Mouse (Mus musculus): ENCODE data around the gene Inhbe. TPM values are rescaled to one million over a fixed set of nuclear protein-coding genes. Genes with fewer than 3 reads are reported as not detected.

The Inhbe gene
- polyA plus RNA-seq, 1 experiment from 2014 or later, result 0.04 TPM

GRCm38 (mm10) chr10:127369834-127370820, 15.9 kb upstream of the Inhbe start, which contains the start of gene Inhbc:
Gene Inhbc, minus strand, starts transcription at chr10:127370431.
- DNase-seq (ENCODE audit: low spot score) (no peak), ATAC-seq (ENCODE audit: low FRiP score) (no peak)
- no peaks in the 10 kb centered on the region for H3K36me3 ChIP-seq (replicated peaks; ENCODE audit: control insufficient read depth, insufficient read depth)
- no peaks in the 10 kb centered on the region for H3K27me3 ChIP-seq (ENCODE audit: control insufficient read depth, insufficient read depth, low read length)
- no peak within 1 kb of the TSS for H3K4me2 ChIP-seq (replicated peaks)
- H3K4me3 ChIP-seq (replicated peaks; ENCODE audit: low read length), result no peak within 1 kb of the TSS
- no peak within 1 kb of the TSS for H3K27ac ChIP-seq
- H3K9ac ChIP-seq, result no peak within 1 kb of the TSS
- no peaks in the 10 kb centered on the region for H3K9me3 ChIP-seq (ENCODE audit: control insufficient read depth, low read length)
- 77% methylated on average over 22 of the region's 22 CpGs for WGBS
- no peaks in the 10 kb centered on the region for H3K4me1 ChIP-seq (replicated peaks; ENCODE audit: control insufficient read depth, insufficient read depth, low read length)

GRCm38 (mm10) chr10:127368273-127368672, 14.1 kb upstream of the Inhbe start:
- Histone ChIP-seq H3K4me1 (replicated peaks; ENCODE audit: control insufficient read depth, insufficient read depth, low read length) (no peaks in the 10 kb centered on the region), H3K4me2 (replicated peaks) (no peak overlapping the region), H3K4me3 (replicated peaks; ENCODE audit: low read length) (no peak overlapping the region), H3K27me3 (ENCODE audit: control insufficient read depth, insufficient read depth, low read length) (no peaks in the 10 kb centered on the region), H3K27ac (no peak overlapping the region), H3K36me3 (replicated peaks; ENCODE audit: control insufficient read depth, insufficient read depth) (no peaks in the 10 kb centered on the region), H3K9me3 (ENCODE audit: control insufficient read depth, low read length) (no peaks in the 10 kb centered on the region), H3K9ac (no peak overlapping the region)
- no peak for DNase-seq (ENCODE audit: low spot score)
- no peak for ATAC-seq (ENCODE audit: low FRiP score)
- WGBS, result 72% methylated on average over 2 of the region's 2 CpGs

GRCm38 (mm10) chr10:127367116-127367515, 12.9 kb upstream of the Inhbe start:
- no peak overlapping the region for H3K4me3 ChIP-seq (replicated peaks; ENCODE audit: low read length)
- no peak overlapping the region for H3K27ac ChIP-seq
- H3K4me2 ChIP-seq (replicated peaks), result no peak overlapping the region
- ATAC-seq (ENCODE audit: low FRiP score), result no peak
- H3K4me1 ChIP-seq (replicated peaks; ENCODE audit: control insufficient read depth, insufficient read depth, low read length), result no peaks in the 10 kb centered on the region
- no peaks in the 10 kb centered on the region for H3K9me3 ChIP-seq (ENCODE audit: control insufficient read depth, low read length)
- DNase-seq (ENCODE audit: low spot score), result no peak
- no peak overlapping the region for H3K9ac ChIP-seq
- no peaks in the 10 kb centered on the region for H3K36me3 ChIP-seq (replicated peaks; ENCODE audit: control insufficient read depth, insufficient read depth)
- WGBS, result 75% methylated on average over 5 of the region's 5 CpGs
- H3K27me3 ChIP-seq (ENCODE audit: control insufficient read depth, insufficient read depth, low read length), result no peaks in the 10 kb centered on the region

- H3K27me3 ChIP-seq (ENCODE audit: control insufficient read depth, insufficient read depth, low read length), result no peaks in the 10 kb centered on the region
- 89% methylated on average over 3 of the region's 3 CpGs for WGBS
- no peaks in the 10 kb centered on the region for H3K9me3 ChIP-seq (ENCODE audit: control insufficient read depth, low read length)
- no peak for DNase-seq (ENCODE audit: low spot score)
- no peak overlapping the region for H3K4me3 ChIP-seq (replicated peaks; ENCODE audit: low read length)
- H3K4me2 ChIP-seq (replicated peaks), result no peak overlapping the region
- ATAC-seq (ENCODE audit: low FRiP score), result no peak
- H3K9ac ChIP-seq, result no peak overlapping the region
- no peaks in the 10 kb centered on the region for H3K4me1 ChIP-seq (replicated peaks; ENCODE audit: control insufficient read depth, insufficient read depth, low read length)
- H3K36me3 ChIP-seq (replicated peaks; ENCODE audit: control insufficient read depth, insufficient read depth), result no peaks in the 10 kb centered on the region
- no peak overlapping the region for H3K27ac ChIP-seq
Observed at GRCm38 (mm10) chr10:127360714-127361113, 6.5 kb upstream of the Inhbe start.

- no peak overlapping the region for H3K27ac ChIP-seq
- 49% methylated on average over 10 of the region's 10 CpGs for WGBS
- 0 out of 2 replicates have a peak, but pooled peaks cover 3% of the 10 kb centered on the region for H3K4me1 ChIP-seq (replicated peaks; ENCODE audit: control insufficient read depth, insufficient read depth, low read length)
- no peak overlapping the region for H3K4me3 ChIP-seq (replicated peaks; ENCODE audit: low read length)
- no peak overlapping the region for H3K4me2 ChIP-seq (replicated peaks)
- no peaks in the 10 kb centered on the region for H3K27me3 ChIP-seq (ENCODE audit: control insufficient read depth, insufficient read depth, low read length)
- H3K9me3 ChIP-seq (ENCODE audit: control insufficient read depth, low read length), result no peaks in the 10 kb centered on the region
- DNase-seq (ENCODE audit: low spot score) (no peak), ATAC-seq (ENCODE audit: low FRiP score) (no peak)
- H3K9ac ChIP-seq, result no peak overlapping the region
- no peaks in the 10 kb centered on the region for H3K36me3 ChIP-seq (replicated peaks; ENCODE audit: control insufficient read depth, insufficient read depth)
Observed at GRCm38 (mm10) chr10:127355336-127355735, 1.1 kb upstream of the Inhbe start.

- no peak overlapping the region for H3K27ac ChIP-seq
- ATAC-seq (ENCODE audit: low FRiP score), result no peak
- H3K4me2 ChIP-seq (replicated peaks), result no peak overlapping the region
- H3K9ac ChIP-seq, result no peak overlapping the region
- 0 out of 2 replicates have a peak, but pooled peaks cover 3% of the 10 kb centered on the region for H3K4me1 ChIP-seq (replicated peaks; ENCODE audit: control insufficient read depth, insufficient read depth, low read length)
- no peaks in the 10 kb centered on the region for H3K9me3 ChIP-seq (ENCODE audit: control insufficient read depth, low read length)
- no peak overlapping the region for H3K4me3 ChIP-seq (replicated peaks; ENCODE audit: low read length)
- no peaks in the 10 kb centered on the region; the same call in 1 of the 2 replicates for H3K27me3 ChIP-seq (ENCODE audit: control insufficient read depth, insufficient read depth, low read length)
- no peak for DNase-seq (ENCODE audit: low spot score)
- H3K36me3 ChIP-seq (replicated peaks; ENCODE audit: control insufficient read depth, insufficient read depth), result no peaks in the 10 kb centered on the region
- WGBS, result 88% methylated on average over 11 of the region's 11 CpGs
Observed at GRCm38 (mm10) chr10:127352766-127353165, 1.4 kb downstream of the Inhbe start.

GRCm38 (mm10) chr10:127352187-127352586, 2.0 kb downstream of the Inhbe start:
- no peak overlapping the region for H3K4me2 ChIP-seq (replicated peaks)
- WGBS, result 91% methylated on average over 9 of the region's 9 CpGs
- 0 out of 2 replicates have a peak, but pooled peaks cover 3% of the 10 kb centered on the region for H3K4me1 ChIP-seq (replicated peaks; ENCODE audit: control insufficient read depth, insufficient read depth, low read length)
- no peaks in the 10 kb centered on the region for H3K9me3 ChIP-seq (ENCODE audit: control insufficient read depth, low read length)
- DNase-seq (ENCODE audit: low spot score) (no peak), ATAC-seq (ENCODE audit: low FRiP score) (no peak)
- H3K4me3 ChIP-seq (replicated peaks; ENCODE audit: low read length), result no peak overlapping the region
- H3K9ac ChIP-seq, result no peak overlapping the region
- no peak overlapping the region for H3K27ac ChIP-seq
- no peaks in the 10 kb centered on the region; the same call in 1 of the 2 replicates for H3K27me3 ChIP-seq (ENCODE audit: control insufficient read depth, insufficient read depth, low read length)
- no peaks in the 10 kb centered on the region for H3K36me3 ChIP-seq (replicated peaks; ENCODE audit: control insufficient read depth, insufficient read depth)

GRCm38 (mm10) chr10:127351719-127352118, 2.5 kb downstream of the Inhbe start:
- no peak overlapping the region for H3K9ac ChIP-seq
- no peak overlapping the region for H3K4me2 ChIP-seq (replicated peaks)
- no peaks in the 10 kb centered on the region for H3K36me3 ChIP-seq (replicated peaks; ENCODE audit: control insufficient read depth, insufficient read depth)
- no peaks in the 10 kb centered on the region for H3K9me3 ChIP-seq (ENCODE audit: control insufficient read depth, low read length)
- DNase-seq (ENCODE audit: low spot score) (no peak), ATAC-seq (ENCODE audit: low FRiP score) (no peak)
- H3K27ac ChIP-seq, result no peak overlapping the region
- 78% methylated on average over 8 of the region's 8 CpGs for WGBS
- no peak overlapping the region for H3K4me3 ChIP-seq (replicated peaks; ENCODE audit: low read length)
- H3K4me1 ChIP-seq (replicated peaks; ENCODE audit: control insufficient read depth, insufficient read depth, low read length), result 0 out of 2 replicates have a peak, but pooled peaks cover 3% of the 10 kb centered on the region
- no peaks in the 10 kb centered on the region; the same call in 1 of the 2 replicates for H3K27me3 ChIP-seq (ENCODE audit: control insufficient read depth, insufficient read depth, low read length)

- H3K36me3 ChIP-seq (replicated peaks; ENCODE audit: control insufficient read depth, insufficient read depth), result no peaks in the 10 kb centered on the region
- DNase-seq (ENCODE audit: low spot score) (no peak), ATAC-seq (ENCODE audit: low FRiP score) (no peak)
- H3K4me2 ChIP-seq (replicated peaks), result no peak overlapping the region
- no peaks in the 10 kb centered on the region for H3K9me3 ChIP-seq (ENCODE audit: control insufficient read depth, low read length)
- H3K4me1 ChIP-seq (replicated peaks; ENCODE audit: control insufficient read depth, insufficient read depth, low read length), result 0 out of 2 replicates have a peak, but pooled peaks cover 3% of the 10 kb centered on the region
- H3K4me3 ChIP-seq (replicated peaks; ENCODE audit: low read length), result no peak overlapping the region
- WGBS, result 79% methylated on average over 8 of the region's 8 CpGs
- 0 out of 2 replicates have a peak overlapping the region, but pooled peaks have one; percentile 39 for H3K9ac ChIP-seq
- H3K27me3 ChIP-seq (ENCODE audit: control insufficient read depth, insufficient read depth, low read length), result no peaks in the 10 kb centered on the region; the same call in 1 of the 2 replicates
- H3K27ac ChIP-seq, result no peak overlapping the region
Observed at GRCm38 (mm10) chr10:127351285-127351595, 3.0 kb downstream of the Inhbe start.

All from hindbrain, embryonic 14.5 days (tissue).